Mouse (Mus musculus) right cerebral cortex, postnatal 14 days (tissue): ENCODE measurements around the gene Hlcs.

Source experiments
- DNase-seq: peaks from one replicate; pipeline ENCODE4 v3.0.0; 2022

Hlcs gene

GRCm38 (mm10) chr16:94327781-94328711 is 14.7 kb upstream of the Hlcs start, which contains the start of gene Ripply3:
TSS of gene Ripply3 (plus strand) at chr16:94328420.
- no peak for DNase-seq

- no peak for DNase-seq
These were observed 12.6 kb upstream of the Hlcs start for GRCm38 (mm10) chr16:94326008-94326407.

DNA sequence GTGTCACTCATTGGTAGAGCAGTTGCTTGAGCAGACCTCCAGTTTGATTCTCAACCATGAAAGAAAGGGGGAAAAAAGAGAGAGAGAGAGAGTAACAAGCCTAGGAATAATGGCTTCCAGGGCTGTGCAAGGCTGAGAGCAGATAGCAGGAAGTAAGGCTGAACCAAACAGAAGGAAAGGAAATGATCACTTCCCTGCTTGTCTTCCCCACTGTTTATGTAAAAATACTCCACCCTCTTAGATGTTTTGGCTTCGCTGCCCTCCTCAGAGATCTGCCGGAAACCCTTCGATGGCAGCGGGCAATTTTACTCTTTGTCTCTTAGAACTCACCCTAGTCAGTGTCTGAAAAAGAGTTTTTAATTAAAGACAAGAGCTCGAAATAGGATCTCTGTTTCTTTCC is 10.3 kb upstream of the Hlcs start:
- no peak for DNase-seq

- no peak for DNase-seq
These were observed 6.9 kb upstream of the Hlcs start for GRCm38 (mm10) chr16:94320223-94320622.

GRCm38 (mm10) chr16:94317752-94318151 is 4.4 kb upstream of the Hlcs start:
- DNase-seq, result no peak

DNA sequence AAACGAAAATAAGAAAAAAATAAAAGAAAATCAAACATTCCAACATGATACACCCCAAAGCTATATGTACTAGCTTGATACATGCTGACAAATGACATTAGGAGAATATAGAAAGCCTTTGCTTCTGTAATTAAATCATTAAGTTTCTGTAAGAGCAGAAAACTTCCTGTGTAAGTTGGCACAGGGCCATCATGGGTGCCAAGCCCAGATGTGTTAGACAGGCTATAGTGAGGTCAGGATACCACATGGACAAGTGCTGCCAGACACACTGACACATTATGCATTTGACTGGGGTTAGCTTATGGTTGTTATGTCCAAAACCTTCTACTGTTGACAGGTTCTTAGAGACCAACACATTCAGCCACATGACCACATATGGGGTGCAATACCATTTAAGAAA is 1.8 kb upstream of the Hlcs start:
- DNase-seq, result no peak

GRCm38 (mm10) chr16:94314626-94315025 is 1.3 kb upstream of the Hlcs start:
- DNase-seq, result no peak

DNA sequence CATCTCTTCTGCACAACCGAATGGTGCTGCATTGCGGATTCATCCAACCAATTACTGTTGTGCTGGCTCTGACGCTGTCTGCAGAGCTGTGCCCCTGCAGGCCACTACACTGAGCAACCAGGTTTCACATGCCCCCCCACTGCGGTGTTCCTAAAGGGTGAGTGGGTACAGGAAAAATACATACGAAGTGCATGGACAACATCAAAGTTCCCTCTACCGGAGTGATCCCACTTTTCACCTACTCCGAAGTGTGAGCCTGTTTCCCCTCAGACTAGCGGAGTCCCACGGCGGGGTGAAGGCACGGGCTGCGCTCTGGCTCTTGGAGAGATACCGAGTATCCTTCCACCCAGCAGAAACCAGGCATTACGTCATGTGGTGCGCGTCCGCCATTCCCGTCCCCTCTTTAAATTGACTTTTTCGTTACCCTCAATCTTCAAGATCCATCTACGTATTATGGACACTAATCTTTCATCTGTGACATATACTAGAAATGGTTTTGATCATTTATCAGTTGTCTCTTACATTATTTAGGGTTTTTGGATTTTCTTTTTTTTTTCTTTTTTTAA is 625 bp downstream of the Hlcs start:
- DNase-seq, result peak; percentile 79

DNA sequence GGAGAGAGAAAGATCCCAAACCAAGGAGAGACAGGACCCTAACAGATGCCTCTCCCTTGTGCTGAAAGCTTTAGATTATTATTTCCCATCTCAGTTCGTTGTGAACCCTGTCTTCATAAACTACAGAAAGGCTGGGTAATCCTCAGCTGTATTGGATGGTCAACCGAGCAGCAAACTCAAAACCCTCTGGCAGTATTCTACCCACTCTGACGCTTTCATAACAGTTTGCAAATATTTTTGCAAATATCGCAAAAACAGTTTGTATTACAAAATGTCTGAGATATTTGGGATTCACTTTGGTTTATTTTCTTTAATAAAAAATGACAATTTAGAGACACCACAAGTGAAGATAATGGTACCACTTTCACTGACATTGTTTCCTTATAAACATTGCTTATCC is 1.4 kb downstream of the Hlcs start:
- DNase-seq, result no peak

GRCm38 (mm10) chr16:94311416-94311815 is 2.0 kb downstream of the Hlcs start:
- no peak for DNase-seq

- no peak for DNase-seq
These were observed 4.3 kb downstream of the Hlcs start for GRCm38 (mm10) chr16:94309025-94309424.

DNA sequence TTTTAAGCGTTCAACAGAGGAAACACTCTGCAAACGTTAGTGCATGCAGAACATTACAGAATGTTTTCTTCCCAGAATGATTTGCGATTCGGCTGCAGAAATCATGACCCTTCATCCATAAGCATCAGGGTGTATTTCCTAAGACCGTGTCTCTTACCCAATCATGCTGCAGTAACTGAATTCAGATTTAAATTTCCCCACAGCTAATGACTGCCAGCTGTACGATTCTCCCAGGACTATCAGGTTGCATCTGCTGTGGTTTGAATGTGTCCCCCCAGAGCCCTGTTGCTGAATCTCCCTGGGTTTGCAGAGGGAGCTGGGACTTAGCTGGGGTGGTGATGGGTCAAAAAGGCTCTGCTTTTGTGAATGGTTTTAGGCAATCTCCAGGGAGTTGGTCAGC is 5.4 kb downstream of the Hlcs start:
- DNase-seq, result no peak

DNA sequence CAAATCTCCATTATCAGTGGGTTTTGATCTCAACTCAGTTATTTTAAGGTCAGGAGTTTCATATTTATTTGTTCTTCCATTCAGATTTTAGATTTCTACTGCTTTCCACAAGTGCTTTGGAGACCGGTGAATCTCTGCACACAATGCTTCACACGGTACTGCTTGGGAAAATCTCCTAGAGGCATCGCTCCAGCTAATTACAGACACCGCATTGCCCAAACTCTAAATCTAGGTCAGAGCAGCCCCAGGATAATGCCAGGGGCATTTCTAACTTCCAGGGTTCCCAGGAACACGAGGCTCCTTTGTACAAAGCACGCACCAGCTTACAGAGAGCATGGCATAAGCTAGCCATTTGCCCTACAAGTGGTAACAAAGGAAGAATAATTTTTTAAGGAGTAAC is 5.8 kb downstream of the Hlcs start:
- no peak for DNase-seq

- DNase-seq, result no peak
These were observed 10.2 kb downstream of the Hlcs start for GRCm38 (mm10) chr16:94303203-94303535.

- peak; percentile 59 for DNase-seq
These were observed 10.8 kb downstream of the Hlcs start for GRCm38 (mm10) chr16:94302274-94303202.

- DNase-seq, result no peak
These were observed 11.7 kb downstream of the Hlcs start for GRCm38 (mm10) chr16:94301696-94302095.

GRCm38 (mm10) chr16:94301194-94301593 is 12.2 kb downstream of the Hlcs start:
- no peak for DNase-seq

DNA sequence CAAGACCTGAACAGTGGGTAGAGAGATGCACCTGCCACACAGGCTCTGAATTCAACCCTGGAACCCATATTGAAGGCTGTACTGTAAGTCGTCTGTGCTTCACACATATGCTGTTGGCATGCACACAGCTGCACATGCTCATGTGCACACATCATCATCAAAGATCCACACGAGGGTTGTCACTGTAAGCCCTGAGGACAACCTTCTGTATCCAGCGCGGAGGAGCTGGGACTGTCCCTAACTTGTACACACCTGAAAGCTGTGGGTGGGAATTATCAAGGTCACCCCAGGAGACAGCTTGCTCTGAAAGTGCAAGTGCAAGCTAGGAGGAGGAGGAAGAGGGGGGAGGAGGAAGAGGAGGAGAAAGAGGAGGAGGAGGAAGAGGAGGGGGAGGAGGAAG is 14.2 kb downstream of the Hlcs start:
- DNase-seq, result no peak

GRCm38 (mm10) chr16:94298081-94298480 is 15.3 kb downstream of the Hlcs start:
- DNase-seq, result no peak

DNA sequence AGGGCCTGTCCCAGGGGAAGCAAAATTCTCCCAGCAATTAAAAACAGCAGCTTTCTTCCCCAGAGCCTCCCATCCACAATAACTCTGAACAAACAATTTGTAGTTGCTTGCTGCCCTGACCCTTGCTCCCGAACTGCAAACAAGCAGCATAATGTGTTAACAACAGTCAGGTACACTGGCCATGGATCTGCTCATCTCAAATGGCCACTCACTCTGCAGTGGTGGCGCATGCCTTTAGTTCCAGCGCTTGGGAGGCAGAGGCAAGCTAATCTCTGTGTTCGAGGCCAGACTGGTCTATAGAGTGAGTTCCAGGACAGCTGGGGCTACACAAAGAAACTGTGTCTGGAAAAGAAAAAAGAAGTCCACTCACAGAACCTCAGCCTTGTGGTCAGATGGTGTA is 22.2 kb downstream of the Hlcs start:
- DNase-seq, result no peak

DNA sequence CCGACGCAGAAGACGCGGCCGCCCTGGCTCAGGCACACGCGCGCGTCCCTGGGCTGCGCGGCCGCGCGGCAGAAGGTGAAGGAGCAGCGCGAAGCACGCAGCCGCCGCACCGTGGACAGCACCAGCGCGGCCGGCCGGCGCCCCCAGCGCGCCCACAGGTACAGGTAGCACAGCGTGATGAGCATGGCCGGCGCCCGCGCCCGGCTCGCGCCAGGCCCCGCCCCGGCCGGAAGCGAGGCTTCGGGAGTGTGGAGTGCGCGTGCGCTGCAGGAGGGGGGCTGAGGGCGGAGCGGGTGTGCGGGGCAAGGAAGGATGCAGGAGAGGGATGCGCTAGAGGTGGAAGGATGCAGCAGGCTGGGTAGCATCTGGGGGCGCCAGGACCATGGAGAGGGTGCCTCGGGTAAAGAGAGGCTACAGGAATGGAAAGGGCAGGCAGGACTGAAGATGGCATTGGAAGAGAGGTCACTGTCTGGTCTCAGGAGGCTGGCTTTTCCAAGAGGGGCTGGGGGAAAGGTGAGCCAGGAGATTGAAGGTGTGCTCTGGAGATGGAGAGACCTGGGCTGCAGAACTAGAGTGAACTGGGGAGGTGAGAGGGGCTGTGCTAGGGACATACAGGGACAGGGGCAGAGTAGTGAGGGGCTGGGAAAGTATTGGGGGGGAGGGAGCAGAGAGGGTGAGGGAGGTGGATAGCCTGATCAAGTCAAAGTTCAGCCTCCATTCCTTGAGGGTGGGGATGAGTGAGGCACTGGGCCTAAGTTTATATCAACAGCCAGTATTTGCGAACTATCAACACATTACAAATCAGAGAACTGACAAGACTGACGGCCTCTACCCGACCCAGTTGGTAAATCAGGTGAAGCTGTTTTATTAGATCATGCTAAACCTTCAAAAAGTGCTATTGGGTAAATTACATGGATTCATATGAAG is 23.0 kb downstream of the Hlcs start:
- peak; percentile 74 for DNase-seq
